Mouse (Mus musculus) neural tube, embryonic 13.5 days (tissue): Measurements from ENCODE around the gene Zfp408. TPM values are rescaled to one million over a fixed set of nuclear protein-coding genes. Genes with fewer than 3 reads are reported as not detected.

Experiments used
- ATAC-seq: fragments of 200-750 bp; cut with Nextera tagmentation; 2 replicates; pipeline ENCODE4 v1.8.0; 2017; ENCODE audit warnings: low read depth, mild to moderate bottlenecking, moderate TSS enrichment, moderate library complexity
- H3K27ac ChIP-seq: fragments of 300-500 bp; sonication (generic); replicated peaks from 2 replicates; pipeline ENCODE4 v1.5.1; 2015; ENCODE audit warnings: moderate library complexity, mild to moderate bottlenecking, inconsistent platforms
- H3K27me3 ChIP-seq: fragments of 300-500 bp; sonication (generic); 2 replicates; pipeline ENCODE4 v1.6.1; 2015; ENCODE audit warnings: mild to moderate bottlenecking, inconsistent platforms
- H3K36me3 ChIP-seq: fragments of 300-500 bp; sonication (generic); 2 replicates; pipeline ENCODE4 v1.6.1; 2015; ENCODE audit warnings: mild to moderate bottlenecking, inconsistent platforms
- H3K4me1 ChIP-seq: fragments of 300-500 bp; sonication (generic); replicated peaks from 2 replicates; pipeline ENCODE4 v1.6.1; 2015; ENCODE audit warnings: inconsistent platforms
- H3K4me2 ChIP-seq: fragments of 300-500 bp; sonication (generic); 2 replicates; pipeline ENCODE4 v1.6.1; 2015; ENCODE audit warnings: inconsistent platforms, mild to moderate bottlenecking, moderate library complexity
- H3K4me3 ChIP-seq: fragments of 300-500 bp; sonication (generic); 2 replicates; pipeline ENCODE4 v1.5.1; 2015; ENCODE audit warnings: mild to moderate bottlenecking, inconsistent platforms
- H3K9ac ChIP-seq: fragments of 300-500 bp; sonication (generic); 2 replicates; pipeline ENCODE4 v1.6.1; 2015; ENCODE audit warnings: moderate library complexity, mild to moderate bottlenecking, inconsistent platforms
- H3K9me3 ChIP-seq: fragments of 300-500 bp; sonication (generic); 2 replicates; pipeline ENCODE4 v1.6.1; 2016; ENCODE audit warnings: inconsistent platforms
- WGBS: fragments of 180-500 bp; shearing (Covaris S2); methylation state at CpG from one replicate; pipeline ENCODE4 v1.1.7; 2015; 5-methylcytosine and 5-hydroxymethylcytosine counted together
- polyA plus RNA-seq: library from polyadenylated mRNA; unstranded; fragments of >200 nt; fragmentation: Nextera tagmentation; extraction: Ambion mirVana; gene quantifications from 2 replicates; pipeline ENCODE4 v1.2.1, GENCODE M21; 2015

The Zfp408 gene
- 11.3 and 12.9 TPM in 2 replicates for polyA plus RNA-seq

DNA sequence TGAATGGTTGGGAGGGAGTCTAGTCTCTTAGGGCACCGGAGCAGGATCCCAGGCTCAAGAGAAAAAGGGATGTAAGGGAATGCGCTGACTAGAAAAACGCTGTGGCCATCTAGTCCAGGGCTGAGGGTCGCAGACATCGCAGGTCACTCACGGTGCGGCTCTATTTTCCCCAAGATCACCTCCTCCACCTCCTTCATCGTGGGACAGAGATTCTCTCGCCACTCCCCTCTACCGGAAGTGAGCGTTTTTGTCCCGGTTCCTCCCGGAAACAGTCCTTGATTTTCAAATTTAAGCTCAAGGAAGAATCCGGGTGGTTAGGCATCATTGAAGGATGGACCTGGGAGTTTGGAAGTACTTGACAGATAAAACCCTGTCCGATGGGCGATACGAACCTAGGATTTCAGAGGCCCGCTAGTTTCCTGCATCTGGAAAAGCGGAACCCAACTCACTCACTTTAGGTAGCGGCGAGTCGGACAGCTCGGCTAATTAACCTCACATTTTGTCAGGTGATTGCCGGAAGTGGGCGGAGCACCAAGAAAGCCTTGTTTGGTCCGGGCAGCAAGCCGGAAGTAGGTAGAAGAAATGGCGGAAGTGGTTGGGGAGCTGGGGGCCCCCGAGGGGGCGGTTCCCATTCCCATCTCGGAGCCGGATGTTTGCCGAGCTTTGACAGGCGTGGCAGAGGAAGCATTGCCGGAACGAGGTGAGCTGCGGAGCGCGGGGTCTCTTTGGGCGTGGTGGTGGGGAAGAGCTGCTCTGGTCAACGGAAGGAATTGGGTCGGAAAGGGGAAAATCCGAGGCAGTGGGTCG is at the start of gene Zfp408, which contains the start of gene Arhgap1:
Gene Zfp408, minus strand, starts transcription at position 239 of the 807 bp plus-strand sequence.
Gene Arhgap1, plus strand, starts transcription at position 308 of the 807 bp plus-strand sequence.
- Histone ChIP-seq H3K27me3 (no peaks in the 10 kb centered on the region), H3K9me3 (no peaks in the 10 kb centered on the region), H3K27ac (peak within 1 kb of the TSS; percentile 91), H3K9ac (peak within 1 kb of the TSS; percentile 98), H3K4me3 (peak within 1 kb of the TSS; percentile 93), H3K4me1 (peaks cover 46% of the 10 kb centered on the region), H3K4me2 (peak within 1 kb of the TSS; percentile 100), H3K36me3 (peaks cover 55% of the 10 kb centered on the region)
- peak; percentile 95 for ATAC-seq
- WGBS: under 1% methylated on average over 44 of the region's 44 CpGs

DNA sequence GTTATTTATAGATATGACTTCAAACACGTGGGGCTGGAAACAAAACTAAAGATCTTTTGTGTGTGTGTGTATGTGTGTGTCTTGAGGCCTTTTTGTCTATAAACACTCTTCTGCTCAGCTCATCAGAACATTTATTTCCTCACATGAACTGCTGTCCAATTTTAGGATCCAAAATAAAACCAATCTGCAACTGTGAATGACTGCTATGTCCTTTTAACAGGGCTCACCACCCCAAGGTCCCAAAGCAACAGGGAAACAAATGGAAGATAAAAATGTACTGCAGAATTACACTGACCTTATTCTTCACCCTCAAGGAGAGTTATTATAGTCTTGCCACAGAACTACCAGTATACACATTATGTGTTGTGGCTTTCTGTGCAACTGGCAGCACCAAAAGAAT is 49.6 kb upstream of the Zfp408 start:
- 80% methylated on average over 1 of the region's 1 CpGs for WGBS
- H3K36me3 ChIP-seq: peaks cover 14% of the 10 kb centered on the region
- no peaks in the 10 kb centered on the region for H3K4me1 ChIP-seq
- no peak overlapping the region for H3K4me2 ChIP-seq
- no peak overlapping the region for H3K4me3 ChIP-seq
- no peaks in the 10 kb centered on the region for H3K27me3 ChIP-seq
- no peak for ATAC-seq
- H3K9ac ChIP-seq: no peak overlapping the region
- no peaks in the 10 kb centered on the region for H3K9me3 ChIP-seq
- no peak overlapping the region for H3K27ac ChIP-seq

DNA sequence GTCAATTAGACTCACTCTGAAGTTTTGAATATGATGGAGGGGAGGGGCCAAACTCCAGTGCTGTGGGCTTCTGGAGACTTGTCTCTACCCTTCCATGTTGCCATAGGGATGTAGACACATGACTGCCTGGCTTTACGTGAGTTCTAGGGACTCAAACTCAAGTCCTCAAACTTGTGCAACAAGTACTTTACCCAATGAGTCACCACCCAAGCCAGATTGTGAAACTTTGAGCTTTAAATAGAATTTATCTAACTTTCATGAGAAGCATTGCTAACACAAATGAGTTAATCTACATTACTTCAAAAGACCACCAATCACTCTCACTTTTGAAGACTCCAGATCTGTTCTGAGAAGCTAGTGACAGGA is 46.6 kb upstream of the Zfp408 start:
- no peaks in the 10 kb centered on the region for H3K9me3 ChIP-seq
- H3K27me3 ChIP-seq: no peaks in the 10 kb centered on the region
- no peak overlapping the region for H3K27ac ChIP-seq
- no peak overlapping the region for H3K9ac ChIP-seq
- WGBS: 84% methylated on average over 1 of the region's 1 CpGs
- H3K36me3 ChIP-seq: peaks cover 34% of the 10 kb centered on the region
- no peak for ATAC-seq
- H3K4me1 ChIP-seq: no peaks in the 10 kb centered on the region
- H3K4me3 ChIP-seq: no peak overlapping the region
- H3K4me2 ChIP-seq: no peak overlapping the region

DNA sequence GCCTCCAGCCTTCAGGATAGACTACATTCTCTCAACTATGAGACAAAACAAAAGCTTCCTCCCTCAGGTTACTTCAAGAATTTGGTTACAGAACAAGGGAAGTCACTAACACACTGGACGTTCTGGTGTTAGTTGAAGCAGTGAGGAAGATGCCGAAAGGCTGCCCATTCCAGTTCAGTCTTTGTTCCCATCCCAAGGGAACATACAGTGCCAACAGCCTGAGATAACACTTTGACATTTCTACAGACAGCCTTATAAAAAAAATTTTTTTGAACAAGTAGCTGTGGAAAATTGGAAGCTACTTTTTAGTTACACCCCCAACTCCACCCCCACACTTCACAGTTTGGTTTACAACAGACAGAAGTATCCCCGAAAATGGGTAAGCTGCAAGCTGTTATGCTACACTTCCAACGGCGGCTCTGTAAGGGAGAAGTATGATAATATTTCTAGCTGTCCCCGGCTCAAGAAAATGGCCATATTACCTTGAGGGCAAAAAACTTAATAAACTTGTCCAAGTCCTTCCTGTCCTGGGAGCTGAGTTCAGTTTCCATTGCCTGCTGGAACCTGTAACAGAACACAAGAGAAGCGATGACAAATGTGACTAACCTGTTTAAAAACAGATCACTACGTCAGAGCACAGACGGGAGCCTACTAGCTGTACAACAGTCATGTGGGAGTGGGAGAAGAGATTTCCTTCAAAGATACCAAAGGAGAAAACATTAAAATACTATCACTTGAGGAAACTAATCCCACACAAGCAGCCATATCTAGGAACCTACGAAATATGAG is 46.0 kb upstream of the Zfp408 start:
- Histone ChIP-seq H3K27ac (no peak overlapping the region), H3K9ac (no peak overlapping the region), H3K4me1 (no peaks in the 10 kb centered on the region), H3K9me3 (no peaks in the 10 kb centered on the region), H3K4me2 (no peak overlapping the region), H3K27me3 (no peaks in the 10 kb centered on the region), H3K36me3 (peaks cover 37% of the 10 kb centered on the region), H3K4me3 (no peak overlapping the region)
- ATAC-seq: no peak
- 93% methylated on average over 10 of the region's 10 CpGs for WGBS

DNA sequence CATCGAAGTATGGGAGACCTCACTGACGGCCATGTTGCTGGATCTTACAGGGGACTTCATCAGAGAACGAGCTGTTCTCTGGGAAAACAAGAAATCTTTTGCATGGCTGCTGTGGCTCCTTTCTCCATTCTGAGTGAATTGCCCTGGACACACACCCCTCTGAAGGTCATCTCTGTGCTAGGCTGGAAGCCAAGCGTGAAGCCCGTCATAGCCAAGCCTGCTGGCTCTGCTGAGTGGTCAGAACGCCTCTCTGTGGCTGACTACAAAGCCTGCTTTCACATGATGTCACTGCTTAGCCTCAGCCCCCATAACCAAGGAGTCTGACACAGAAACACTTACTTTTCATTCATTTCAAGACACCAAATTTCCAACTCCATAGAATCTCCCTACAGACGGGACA is 39.9 kb upstream of the Zfp408 start:
- 81% methylated on average over 7 of the region's 7 CpGs for WGBS
- Histone ChIP-seq H3K27me3 (no peaks in the 10 kb centered on the region), H3K4me3 (no peak overlapping the region), H3K9me3 (no peaks in the 10 kb centered on the region), H3K4me1 (no peaks in the 10 kb centered on the region), H3K9ac (no peak overlapping the region), H3K4me2 (no peak overlapping the region), H3K27ac (no peak overlapping the region), H3K36me3 (peaks cover 79% of the 10 kb centered on the region)
- ATAC-seq: no peak

DNA sequence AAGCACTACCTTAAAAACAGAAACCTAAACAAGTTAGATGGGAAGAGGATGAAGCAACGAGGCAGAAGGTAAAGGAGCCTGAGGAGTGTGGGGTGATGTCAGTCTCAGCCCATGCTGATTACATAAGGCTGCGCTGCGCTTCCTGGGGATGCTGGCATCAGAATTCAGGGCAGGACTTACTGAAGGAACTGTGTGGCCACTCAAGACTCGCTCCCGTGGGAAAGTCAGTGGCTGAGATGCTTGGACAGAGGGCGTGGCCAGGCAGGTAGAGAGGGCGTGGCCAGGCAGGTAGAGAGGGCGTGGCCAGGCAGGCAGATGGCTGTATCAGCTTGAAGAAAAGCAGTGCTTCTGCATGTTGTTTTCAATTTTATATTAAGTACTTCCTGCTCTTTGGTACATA is 34.3 kb upstream of the Zfp408 start:
- no peak overlapping the region for H3K27ac ChIP-seq
- 79% methylated on average over 8 of the region's 8 CpGs for WGBS
- peaks cover 88% of the 10 kb centered on the region for H3K36me3 ChIP-seq
- H3K4me2 ChIP-seq: no peak overlapping the region
- no peak overlapping the region for H3K4me3 ChIP-seq
- no peak for ATAC-seq
- no peaks in the 10 kb centered on the region for H3K4me1 ChIP-seq
- H3K9me3 ChIP-seq: no peaks in the 10 kb centered on the region
- no peaks in the 10 kb centered on the region for H3K27me3 ChIP-seq
- no peak overlapping the region for H3K9ac ChIP-seq

DNA sequence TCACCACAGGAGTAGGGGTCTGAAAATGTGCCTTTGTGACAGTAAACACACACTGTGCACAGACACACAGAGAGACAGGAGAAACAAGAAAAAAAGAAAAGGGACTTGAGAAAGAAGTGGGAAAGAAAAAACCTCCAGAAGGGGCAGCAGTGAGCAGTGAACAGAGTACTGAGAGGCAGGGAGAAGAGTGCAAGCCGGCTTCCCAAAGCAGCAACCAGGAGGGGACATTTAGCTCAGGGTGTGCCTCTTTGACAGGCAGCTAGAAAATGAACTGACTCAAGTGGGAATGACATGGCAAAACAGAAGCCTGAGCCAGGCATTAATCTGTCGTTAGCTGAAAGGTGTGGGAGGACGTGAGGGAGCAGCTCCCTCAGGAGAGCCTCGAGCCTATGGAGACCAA is 33.3 kb upstream of the Zfp408 start:
- WGBS: 67% methylated on average over 4 of the region's 4 CpGs
- Histone ChIP-seq H3K27ac (no peak overlapping the region), H3K4me3 (no peak overlapping the region), H3K27me3 (no peaks in the 10 kb centered on the region), H3K9ac (no peak overlapping the region), H3K4me2 (no peak overlapping the region), H3K4me1 (no peaks in the 10 kb centered on the region), H3K36me3 (peaks cover 89% of the 10 kb centered on the region), H3K9me3 (no peaks in the 10 kb centered on the region)
- no peak for ATAC-seq

DNA sequence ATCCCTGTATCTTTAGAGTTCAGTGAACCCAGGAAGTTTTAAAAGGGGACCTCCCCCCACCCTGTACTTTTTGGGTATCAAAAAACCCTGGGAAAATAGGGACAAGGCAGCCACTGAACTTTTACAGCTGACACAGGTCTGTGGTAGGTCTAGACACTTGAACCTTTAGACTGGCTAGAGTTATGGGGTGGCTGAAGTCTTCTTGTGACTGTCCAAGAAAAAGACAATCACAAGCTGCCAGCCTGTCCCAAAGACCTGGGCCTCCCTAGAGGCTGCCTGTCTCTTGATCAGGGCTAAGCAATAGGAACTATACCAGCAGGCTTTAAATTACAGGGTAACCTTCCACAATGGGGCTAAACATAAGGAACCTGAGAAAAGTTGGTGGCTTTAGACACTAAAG is 27.4 kb upstream of the Zfp408 start:
- no peak overlapping the region for H3K4me2 ChIP-seq
- H3K9ac ChIP-seq: no peak overlapping the region
- no peak overlapping the region for H3K4me3 ChIP-seq
- H3K9me3 ChIP-seq: no peaks in the 10 kb centered on the region
- H3K36me3 ChIP-seq: peaks cover 98% of the 10 kb centered on the region
- H3K4me1 ChIP-seq: no peaks in the 10 kb centered on the region
- H3K27me3 ChIP-seq: no peaks in the 10 kb centered on the region
- no peak overlapping the region for H3K27ac ChIP-seq
- no peak for ATAC-seq

DNA sequence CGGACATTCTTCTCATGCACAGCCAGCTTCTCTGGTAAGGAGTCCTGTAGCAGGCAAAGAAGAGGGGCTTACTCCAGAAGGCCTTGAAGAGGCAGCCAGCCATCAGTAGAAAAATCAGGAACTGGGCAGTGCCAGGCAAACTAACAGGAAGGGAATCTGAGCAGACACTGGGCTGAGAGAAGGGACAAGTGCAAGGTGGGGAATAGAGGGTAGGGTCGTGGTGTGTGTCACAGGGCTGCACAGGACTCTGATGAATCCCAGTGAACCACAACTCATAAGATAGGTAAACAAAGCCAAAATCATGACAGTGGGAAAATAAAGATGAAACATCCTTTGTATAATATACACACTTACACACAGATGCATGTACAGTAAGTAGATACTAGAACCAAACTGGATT is 26.8 kb upstream of the Zfp408 start:
- 80% methylated on average over 2 of the region's 2 CpGs for WGBS

DNA sequence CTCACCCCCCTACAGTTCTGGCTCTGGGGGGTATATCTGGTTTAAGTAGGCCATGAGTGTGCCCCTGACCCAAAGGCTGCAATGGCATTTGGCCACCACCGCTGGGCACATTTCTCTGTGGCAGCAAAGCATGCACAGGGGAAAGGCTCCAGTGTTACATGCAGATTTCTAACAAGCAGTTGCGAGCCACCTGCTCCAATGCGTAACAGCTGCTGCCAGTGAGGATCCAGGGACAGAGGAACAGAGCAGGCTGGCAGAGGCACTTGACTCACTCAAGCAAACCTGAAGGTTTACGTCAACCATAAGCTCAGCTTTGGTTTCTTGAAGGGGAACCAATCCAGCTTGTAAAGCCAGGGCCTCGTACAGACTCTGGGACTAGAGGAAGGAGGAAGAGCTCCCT is 25.3 kb upstream of the Zfp408 start:
- Histone ChIP-seq H3K9ac (no peak overlapping the region), H3K27ac (no peak overlapping the region), H3K4me1 (no peaks in the 10 kb centered on the region), H3K4me2 (no peak overlapping the region), H3K36me3 (peaks cover 99% of the 10 kb centered on the region), H3K9me3 (no peaks in the 10 kb centered on the region), H3K4me3 (no peak overlapping the region), H3K27me3 (no peaks in the 10 kb centered on the region)
- WGBS: 91% methylated on average over 5 of the region's 5 CpGs
- ATAC-seq: no peak; the same call in 1 of the 2 replicates

More for the DNA sequence above, 26.8 kb upstream of the Zfp408 start:
- Histone ChIP-seq H3K36me3 (peaks cover 98% of the 10 kb centered on the region), H3K4me2 (no peak overlapping the region), H3K4me3 (no peak overlapping the region), H3K9ac (no peak overlapping the region), H3K9me3 (no peaks in the 10 kb centered on the region), H3K27me3 (no peaks in the 10 kb centered on the region), H3K27ac (no peak overlapping the region), H3K4me1 (no peaks in the 10 kb centered on the region)
- ATAC-seq: no peak

DNA sequence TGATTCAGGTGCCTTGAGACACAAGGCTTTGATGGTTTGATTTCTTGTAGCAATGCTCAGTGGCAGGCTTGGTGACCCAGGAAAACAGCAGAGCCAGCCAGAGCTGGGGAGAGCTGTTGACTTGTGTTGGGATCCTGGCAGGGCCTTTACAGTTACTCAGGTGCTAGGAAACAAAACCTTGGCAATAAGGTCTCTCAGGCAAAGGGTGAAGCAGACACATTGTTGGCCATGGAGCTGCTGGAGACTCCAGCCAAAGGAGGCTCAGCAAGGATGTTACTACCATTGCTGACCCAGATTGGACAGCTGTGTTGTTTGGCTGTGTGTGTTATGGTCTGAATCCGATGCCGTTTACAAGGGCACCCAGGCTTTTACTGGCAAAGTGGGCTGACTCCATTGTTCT is 24.0 kb upstream of the Zfp408 start:
- Histone ChIP-seq H3K4me2 (no peak overlapping the region), H3K36me3 (peaks cover 99% of the 10 kb centered on the region), H3K4me3 (no peak overlapping the region), H3K9me3 (no peaks in the 10 kb centered on the region), H3K4me1 (no peaks in the 10 kb centered on the region), H3K9ac (no peak overlapping the region), H3K27me3 (no peaks in the 10 kb centered on the region), H3K27ac (no peak overlapping the region)
- no peak for ATAC-seq
- WGBS: 76% methylated on average over 2 of the region's 2 CpGs

DNA sequence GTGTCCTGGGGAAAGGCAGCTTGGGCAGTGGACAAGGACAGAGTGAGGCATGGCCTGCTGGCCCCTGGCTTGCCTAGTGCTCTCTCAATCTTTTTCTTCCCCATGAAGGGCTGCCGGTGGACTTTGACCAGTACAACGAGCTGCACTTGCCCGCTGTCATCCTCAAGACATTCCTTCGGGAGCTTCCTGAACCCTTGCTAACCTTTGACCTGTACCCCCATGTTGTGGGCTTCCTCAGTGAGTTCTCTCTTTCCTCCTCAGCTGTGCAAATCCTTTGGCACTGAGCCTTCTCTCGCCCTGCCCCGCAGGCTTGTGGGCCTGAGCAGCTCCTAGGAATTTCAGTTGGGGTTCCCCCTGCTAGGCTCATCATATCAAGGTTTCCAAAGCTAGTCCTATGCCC is 20.4 kb upstream of the Zfp408 start:
- Histone ChIP-seq H3K4me3 (no peak overlapping the region), H3K36me3 (peaks cover 96% of the 10 kb centered on the region), H3K4me1 (no peaks in the 10 kb centered on the region), H3K27me3 (no peaks in the 10 kb centered on the region), H3K9me3 (no peaks in the 10 kb centered on the region), H3K27ac (no peak overlapping the region), H3K4me2 (no peak overlapping the region), H3K9ac (no peak overlapping the region)
- 96% methylated on average over 6 of the region's 6 CpGs for whole genome bisulfite sequencing
- no peak for ATAC-seq
